Mouse (Mus musculus): ENCODE results near the gene Carns1. TPM values are rescaled to one million over a fixed set of nuclear protein-coding genes. Genes with fewer than 3 reads are reported as not detected.
"Not testable (repeated sequence)": the region's sequence is repeated elsewhere in the genome, so short reads cannot be mapped to it uniquely, and the experiment has no call there.

Gene Carns1
- polyA plus RNA-seq, 1 experiment from 2014 or later = 0.90 TPM

DNA sequence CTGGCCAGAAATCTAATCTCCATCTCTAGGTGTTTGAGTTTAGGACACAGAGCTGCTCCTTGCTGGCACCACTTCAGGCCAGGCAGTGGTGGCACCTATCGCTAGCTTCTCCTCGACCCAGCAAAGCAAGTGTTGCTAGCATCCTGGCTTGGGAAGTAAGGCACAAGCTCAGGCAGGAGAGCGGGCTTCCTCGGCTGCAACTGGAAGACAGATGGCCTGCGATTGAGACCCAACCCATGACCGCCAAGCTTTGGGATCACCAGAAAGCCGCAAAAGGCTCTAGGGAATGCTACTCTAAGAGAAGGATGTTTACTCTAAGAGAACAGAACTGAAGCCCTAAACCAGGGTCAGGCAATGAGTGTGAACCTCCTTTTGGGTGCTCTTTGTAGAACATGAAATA is 45.8 kb downstream of the Carns1 start:
- no peak overlapping the region for H3K9ac ChIP-seq (ENCODE audit: low read depth, low read length)

DNA sequence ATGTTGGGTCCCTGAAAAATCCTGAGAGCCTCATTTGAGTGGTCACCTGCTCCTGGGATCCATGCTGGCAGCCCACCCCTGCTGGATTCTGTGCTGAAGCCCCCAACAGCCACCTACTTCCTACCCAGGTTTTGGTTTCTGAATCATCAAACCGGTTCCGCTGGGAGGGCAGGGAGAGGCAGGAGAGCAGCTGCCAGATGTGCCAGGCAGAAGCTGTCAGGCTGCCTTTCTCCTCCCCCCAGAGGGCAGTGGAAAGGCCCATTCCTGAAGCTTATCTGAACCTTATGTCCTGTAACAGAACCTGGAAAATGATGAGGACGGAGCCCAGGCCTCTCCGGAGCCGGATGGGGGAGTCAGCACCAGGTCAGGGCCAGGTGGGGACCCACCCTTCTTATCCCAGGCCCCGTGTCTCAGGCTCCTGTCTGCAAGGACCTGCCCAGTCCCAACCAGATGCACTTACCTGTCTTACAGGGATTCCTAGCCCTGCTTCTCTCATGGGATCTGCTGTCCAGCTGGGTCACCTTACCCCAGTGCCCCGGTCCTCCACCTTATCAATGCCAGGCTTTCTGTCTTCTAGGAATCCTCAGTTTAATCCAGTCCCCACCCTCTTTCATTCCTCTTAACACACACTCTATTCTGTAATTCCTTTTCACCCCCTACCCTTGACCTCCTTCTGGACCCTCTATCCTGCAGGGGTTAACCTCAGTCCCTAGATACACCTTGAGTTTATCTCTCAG is 48.4 kb downstream of the Carns1 start:
- no peak for TF ChIP-seq CTCF (IDR thresholded peaks at IDR 0.05; ENCODE audit: low read depth)
- Histone ChIP-seq H3K27me3 (replicated peaks; ENCODE audit: control insufficient read depth, insufficient read depth, low read length) (no peaks in the 10 kb centered on the region), H3K36me3 (ENCODE audit: control insufficient read depth, insufficient read depth) (peaks cover 29% of the 10 kb centered on the region), H3K4me2 (replicated peaks; ENCODE audit: low read depth) (peak overlapping the region; percentile 76), H3K4me3 (ENCODE audit: low read depth, low read length) (peak overlapping the region; percentile 87), H3K27ac (ENCODE audit: low read depth, low read length) (no peak overlapping the region), H3K4me1 (replicated peaks; ENCODE audit: control insufficient read depth, insufficient read depth, low read length) (0 out of 2 replicates have a peak, but pooled peaks cover 6% of the 10 kb centered on the region), H3K9ac (ENCODE audit: low read depth, low read length) (peak overlapping the region; percentile 83), H3K9me3 (ENCODE audit: control insufficient read depth) (no peaks in the 10 kb centered on the region)
- ATAC-seq = no peak
- WGBS = 34% methylated on average over 7 of the region's 7 CpGs

More for the DNA sequence above, 45.8 kb downstream of the Carns1 start:
- Histone ChIP-seq H3K4me2 (replicated peaks; ENCODE audit: low read depth) (no peak overlapping the region), H3K9me3 (ENCODE audit: control insufficient read depth) (no peaks in the 10 kb centered on the region), H3K27me3 (replicated peaks; ENCODE audit: control insufficient read depth, insufficient read depth, low read length) (no peaks in the 10 kb centered on the region), H3K36me3 (ENCODE audit: control insufficient read depth, insufficient read depth) (peaks cover 42% of the 10 kb centered on the region), H3K27ac (ENCODE audit: low read depth, low read length) (no peak overlapping the region), H3K4me3 (ENCODE audit: low read depth, low read length) (no peak overlapping the region), H3K4me1 (replicated peaks; ENCODE audit: control insufficient read depth, insufficient read depth, low read length) (0 out of 2 replicates have a peak, but pooled peaks cover 6% of the 10 kb centered on the region)
- WGBS = 89% methylated on average over 7 of the region's 7 CpGs
- no peak for ATAC-seq
- TF ChIP-seq CTCF (IDR thresholded peaks at IDR 0.05; ENCODE audit: low read depth) = no peak

DNA sequence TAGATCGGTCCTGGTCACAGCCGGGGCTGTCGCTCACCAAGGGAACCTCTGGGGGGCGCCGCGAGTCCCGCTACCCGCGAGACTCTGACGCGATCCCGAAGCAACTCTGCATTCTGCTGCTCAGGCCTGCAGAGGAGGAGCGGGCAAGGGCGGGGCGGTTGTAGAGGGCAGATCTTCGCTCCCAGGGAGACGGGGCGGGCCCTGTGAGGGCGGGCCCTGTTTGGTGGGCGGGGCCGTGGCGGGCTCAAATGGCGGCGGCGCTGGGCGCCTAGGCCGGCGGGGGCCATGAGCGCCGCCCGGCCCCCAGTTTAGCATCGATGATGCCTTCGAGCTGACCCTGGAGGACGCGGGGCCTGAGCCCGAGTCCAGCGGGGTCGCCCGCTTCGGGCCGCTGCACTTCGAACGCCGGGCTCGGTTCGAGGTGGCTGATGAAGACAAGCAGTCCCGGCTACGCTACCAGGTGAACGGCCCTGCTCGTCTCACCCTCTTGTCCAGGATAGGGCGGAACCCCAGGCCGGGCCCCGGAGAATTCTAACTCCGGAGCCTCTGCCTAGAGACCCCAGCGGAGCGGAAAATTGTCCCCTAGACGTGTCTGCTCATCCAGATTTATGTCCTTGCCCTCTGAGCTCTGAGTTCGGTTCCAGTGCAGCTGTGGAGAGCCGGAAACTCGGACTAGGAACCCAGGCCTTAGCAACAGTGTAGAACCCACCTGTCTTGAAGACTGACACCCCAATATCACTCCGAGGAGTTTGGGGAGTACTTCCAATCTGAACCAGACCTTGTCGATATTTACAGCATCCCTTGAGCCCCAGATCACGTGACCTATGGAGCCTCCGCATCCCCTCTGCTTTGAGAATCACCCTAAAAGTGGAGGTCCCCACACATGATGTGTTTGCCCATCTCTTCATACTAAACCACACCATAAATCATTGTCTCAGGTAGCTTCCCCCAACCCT is 49.3 kb downstream of the Carns1 start, which contains the start of gene Aip:
TSS of gene Aip (minus strand) at position 118 of the 956 bp plus-strand sequence.
- peak within 1 kb of the TSS; percentile 54 for H3K27ac ChIP-seq (ENCODE audit: low read depth, low read length)
- peak within 1 kb of the TSS; percentile 76 for H3K4me2 ChIP-seq (replicated peaks; ENCODE audit: low read depth)
- 0 out of 2 replicates have a peak, but pooled peaks cover 6% of the 10 kb centered on the region for H3K4me1 ChIP-seq (replicated peaks; ENCODE audit: control insufficient read depth, insufficient read depth, low read length)
- no peaks in the 10 kb centered on the region for H3K27me3 ChIP-seq (replicated peaks; ENCODE audit: control insufficient read depth, insufficient read depth, low read length)
- ATAC-seq = peak; percentile 93
- peak; percentile 81 for TF ChIP-seq CTCF (IDR thresholded peaks at IDR 0.05; ENCODE audit: low read depth)
- peaks cover 20% of the 10 kb centered on the region for H3K36me3 ChIP-seq (ENCODE audit: control insufficient read depth, insufficient read depth)
- no peaks in the 10 kb centered on the region for H3K9me3 ChIP-seq (ENCODE audit: control insufficient read depth)
- peak within 1 kb of the TSS; percentile 83 for H3K9ac ChIP-seq (ENCODE audit: low read depth, low read length)
- 1% methylated on average over 64 of the region's 64 CpGs for WGBS
- peak within 1 kb of the TSS; percentile 87 for H3K4me3 ChIP-seq (ENCODE audit: low read depth, low read length)

DNA sequence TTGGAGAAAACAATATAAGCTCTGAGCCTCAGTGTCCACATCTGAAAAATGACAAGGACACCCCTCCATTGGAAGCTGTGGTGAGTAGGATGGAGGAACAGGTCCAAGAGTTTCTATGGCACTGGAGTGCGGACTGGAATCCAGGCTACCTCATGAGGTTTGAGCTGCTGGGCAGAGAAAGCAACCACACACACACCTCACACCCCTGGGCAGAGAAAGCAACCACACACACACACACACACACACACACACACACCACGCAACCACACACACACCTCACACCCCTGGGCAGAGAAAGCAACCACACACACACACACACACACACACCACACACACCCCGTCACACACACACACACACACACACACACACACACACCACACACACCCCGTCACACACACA is 50.0 kb downstream of the Carns1 start:
- not testable (repeated sequence) for H3K27ac ChIP-seq (ENCODE audit: low read depth, low read length)

DNA sequence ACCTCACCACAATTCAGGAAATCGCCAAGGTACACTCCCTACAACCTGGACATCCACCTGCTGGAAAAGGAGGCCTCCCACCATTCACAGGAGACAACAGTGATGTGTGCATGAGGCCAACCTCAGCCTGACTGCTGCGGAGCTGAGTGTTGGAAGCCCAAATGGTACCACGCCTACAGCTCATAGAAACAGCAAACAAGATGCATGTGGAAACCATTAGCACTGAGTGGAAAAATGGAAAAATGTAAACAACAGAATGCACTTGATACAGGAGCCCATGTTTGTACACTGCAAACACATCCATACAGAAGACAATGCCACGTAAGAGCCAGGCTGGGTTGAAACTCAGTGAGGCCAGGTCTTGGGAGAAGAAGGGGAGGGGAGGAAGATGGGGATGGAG is 50.8 kb downstream of the Carns1 start:
- Histone ChIP-seq H3K27ac (ENCODE audit: low read depth, low read length) (no peak overlapping the region), H3K4me3 (ENCODE audit: low read depth, low read length) (no peak overlapping the region), H3K4me1 (replicated peaks; ENCODE audit: control insufficient read depth, insufficient read depth, low read length) (peaks cover 8% of the 10 kb centered on the region; the same call in 1 of the 2 replicates), H3K27me3 (replicated peaks; ENCODE audit: control insufficient read depth, insufficient read depth, low read length) (no peaks in the 10 kb centered on the region), H3K9me3 (ENCODE audit: control insufficient read depth) (no peaks in the 10 kb centered on the region), H3K4me2 (replicated peaks; ENCODE audit: low read depth) (no peak overlapping the region), H3K9ac (ENCODE audit: low read depth, low read length) (no peak overlapping the region), H3K36me3 (ENCODE audit: control insufficient read depth, insufficient read depth) (peaks cover 10% of the 10 kb centered on the region)
- 64% methylated on average over 4 of the region's 4 CpGs for WGBS
- TF ChIP-seq CTCF (IDR thresholded peaks at IDR 0.05; ENCODE audit: low read depth) = no peak
- ATAC-seq = no peak

More for the DNA sequence above, 50.0 kb downstream of the Carns1 start:
- not testable (repeated sequence) for H3K4me1 ChIP-seq (replicated peaks; ENCODE audit: control insufficient read depth, insufficient read depth, low read length); H3K9me3 ChIP-seq (ENCODE audit: control insufficient read depth); H3K27me3 ChIP-seq (replicated peaks; ENCODE audit: control insufficient read depth, insufficient read depth, low read length)
- ATAC-seq = peak; percentile 27; the same call in 1 of the 2 replicates
- Histone ChIP-seq H3K4me2 (replicated peaks; ENCODE audit: low read depth) (peak overlapping the region; percentile 76), H3K9ac (ENCODE audit: low read depth, low read length) (peak overlapping the region; percentile 83), H3K4me3 (ENCODE audit: low read depth, low read length) (peak overlapping the region; percentile 87), H3K36me3 (ENCODE audit: control insufficient read depth, insufficient read depth) (peaks cover 18% of the 10 kb centered on the region)
- WGBS = 20% methylated on average over 4 of the region's 4 CpGs

All from intestine, postnatal 0 days (tissue).